ENCODE assay signal across 15 mouse cellular contexts in the genomic region with DNA sequence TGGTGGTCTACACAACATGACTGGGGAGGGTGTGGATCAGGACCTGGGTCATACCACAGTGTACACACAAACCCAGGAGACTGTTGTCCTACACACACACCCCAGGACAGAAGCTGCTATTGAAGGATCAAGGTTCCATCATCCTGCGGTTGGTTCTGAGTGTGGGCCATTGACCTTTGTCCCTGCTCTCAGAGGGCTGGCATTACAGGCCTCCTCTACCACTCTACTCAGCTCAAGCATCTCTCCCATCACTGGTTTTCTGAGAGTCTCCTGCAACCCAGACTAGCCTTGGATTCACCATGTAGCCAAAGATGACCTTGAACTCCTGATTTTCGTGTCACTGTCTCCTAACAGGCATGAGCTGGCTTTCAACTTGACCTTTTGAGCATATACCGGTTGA. TPM values are rescaled to one million over a fixed set of nuclear protein-coding genes. Genes with fewer than 3 reads are reported as not detected.
A peak's percentile ranks its signal among the peaks of the same experiment; 100 is the strongest.
DNase-seq lines count a peak whose midpoint lies in the region; ATAC-seq and TF ChIP-seq lines count a peak whose summit lies in the region.
"Had no signal": no experiment of that assay in that cellular context is flagged by ENCODE, and none has a peak within 500 bp of the region (broad histone marks: within the 10 kb centered on the region; RNA-seq: fewer than 3 reads in every experiment).

No protein-coding gene starts in this region.

- WGBS in heart, postnatal 0 days, result 84% methylated on average over 3 of the region's 3 CpGs
- WGBS in midbrain, embryonic 12.5 days, result 88% methylated on average over 3 of the region's 3 CpGs
- 88% methylated on average over 3 of the region's 3 CpGs for WGBS in midbrain, embryonic 15.5 days
- WGBS in limb, embryonic 13.5 days, result 87% methylated on average over 3 of the region's 3 CpGs
- WGBS in small intestine, adult 2 months, result 55% methylated on average over 3 of the region's 3 CpGs

- H3K27me3 ChIP-seq in heart, postnatal 0 days (ENCODE audit: control insufficient read depth, insufficient read depth, low read length), result no peaks in the 10 kb centered on the region
- H3K27me3 ChIP-seq in midbrain, embryonic 12.5 days, result no peaks in the 10 kb centered on the region
- H3K27me3 ChIP-seq in midbrain, embryonic 15.5 days (replicated peaks), result no peaks in the 10 kb centered on the region
- H3K27me3 ChIP-seq in limb, embryonic 13.5 days, result no peaks in the 10 kb centered on the region
- H3K27me3 ChIP-seq in small intestine, adult 2 months (ENCODE audit: control insufficient read depth, insufficient read depth, low read length), result no peaks in the 10 kb centered on the region
- H3K27me3 ChIP-seq: liver, embryonic 15.5 days; Patski had no signal

- no peak for ATAC-seq in heart, postnatal 0 days (ENCODE audit: insufficient read depth, low read depth)
- no peak for ATAC-seq in midbrain, embryonic 12.5 days (ENCODE audit: low FRiP score, low read depth)
- ATAC-seq in midbrain, embryonic 15.5 days (replicated peaks), result no peak
- ATAC-seq in limb, embryonic 13.5 days (ENCODE audit: low FRiP score, low read depth), result no peak
- ATAC-seq: hindbrain, embryonic 16.5 days; Patski had no signal

- intact Hi-C loops in heart, postnatal 36 days (cut with DNase I), result no loop called here

- no peak for TF ChIP-seq EP300 in heart, postnatal 0 days (IDR thresholded peaks at IDR 0.05; ENCODE audit: low read depth)

- no peak for TF ChIP-seq POLR2A in small intestine, adult 2 months (IDR thresholded peaks at IDR 0.05; ENCODE audit: low read depth, low read length)

- peaks cover 21% of the 10 kb centered on the region for H3K4me1 ChIP-seq in heart, postnatal 0 days (ENCODE audit: control insufficient read depth, insufficient read depth)
- peaks cover 38% of the 10 kb centered on the region for H3K4me1 ChIP-seq in midbrain, embryonic 12.5 days
- H3K4me1 ChIP-seq in midbrain, embryonic 15.5 days, result peaks cover 19% of the 10 kb centered on the region
- H3K4me1 ChIP-seq in limb, embryonic 13.5 days, result peaks cover 47% of the 10 kb centered on the region
- H3K4me1 ChIP-seq in small intestine, adult 2 months (ENCODE audit: control insufficient read depth, insufficient read depth, insufficient read length, low read length), result peaks cover 30% of the 10 kb centered on the region

- no peak overlapping the region for H3K9ac ChIP-seq in heart, postnatal 0 days (replicated peaks; ENCODE audit: low read depth, low read length)
- no peak overlapping the region for H3K9ac ChIP-seq in midbrain, embryonic 12.5 days (replicated peaks)
- H3K9ac ChIP-seq in midbrain, embryonic 15.5 days, result no peak overlapping the region
- no peak overlapping the region for H3K9ac ChIP-seq in limb, embryonic 13.5 days
- H3K9ac ChIP-seq: liver, embryonic 15.5 days had no signal

- TF ChIP-seq CTCF in heart, postnatal 0 days (IDR thresholded peaks at IDR 0.05; ENCODE audit: low read depth), result no peak
- no peak for TF ChIP-seq CTCF in small intestine, adult 2 months (IDR thresholded peaks at IDR 0.05; ENCODE audit: extremely low read depth, insufficient read length, insufficient replicate concordance, low read depth, low read length)

- H3K36me3 ChIP-seq in heart, postnatal 0 days (replicated peaks; ENCODE audit: control insufficient read depth, insufficient read depth, low read length), result peaks cover 54% of the 10 kb centered on the region
- H3K36me3 ChIP-seq in midbrain, embryonic 12.5 days, result peaks cover 59% of the 10 kb centered on the region
- peaks cover 36% of the 10 kb centered on the region for H3K36me3 ChIP-seq in midbrain, embryonic 15.5 days (replicated peaks)
- peaks cover 58% of the 10 kb centered on the region for H3K36me3 ChIP-seq in limb, embryonic 13.5 days
- peaks cover 35% of the 10 kb centered on the region for H3K36me3 ChIP-seq in small intestine, adult 2 months (ENCODE audit: control insufficient read depth, insufficient read depth, low read length)

- no peak overlapping the region for H3K4me3 ChIP-seq in heart, postnatal 0 days (ENCODE audit: low read depth, low read length)
- no peak overlapping the region for H3K4me3 ChIP-seq in midbrain, embryonic 12.5 days
- H3K4me3 ChIP-seq in midbrain, embryonic 15.5 days, result no peak overlapping the region
- H3K4me3 ChIP-seq in limb, embryonic 13.5 days, result no peak overlapping the region
- H3K4me3 ChIP-seq in small intestine, adult 2 months (ENCODE audit: low read depth, low read length), result no peak overlapping the region
- H3K4me3 ChIP-seq: liver, embryonic 15.5 days had no signal

- DNase-seq in heart, postnatal 0 days (ENCODE audit: low spot score), result no peak
- no peak for DNase-seq in heart, postnatal 36 days
- no peak for DNase-seq in thymus, postnatal 36 days
- DNase-seq: cerebellum, postnatal 25 days; kidney, postnatal 4 days; layer of hippocampus, postnatal 36 days; right cerebral cortex, postnatal 25 days had no signal

- no peak overlapping the region for H3K4me2 ChIP-seq in heart, postnatal 0 days (ENCODE audit: low read depth, low read length)
- H3K4me2 ChIP-seq in midbrain, embryonic 12.5 days (replicated peaks), result no peak overlapping the region
- no peak overlapping the region for H3K4me2 ChIP-seq in midbrain, embryonic 15.5 days
- no peak overlapping the region for H3K4me2 ChIP-seq in limb, embryonic 13.5 days (replicated peaks)
- H3K4me2 ChIP-seq: liver, embryonic 15.5 days had no signal

- H3K9me3 ChIP-seq in heart, postnatal 0 days (replicated peaks; ENCODE audit: control insufficient read depth, low read length), result no peaks in the 10 kb centered on the region
- no peaks in the 10 kb centered on the region for H3K9me3 ChIP-seq in midbrain, embryonic 12.5 days
- H3K9me3 ChIP-seq in midbrain, embryonic 15.5 days, result no peaks in the 10 kb centered on the region
- no peaks in the 10 kb centered on the region for H3K9me3 ChIP-seq in limb, embryonic 13.5 days
- H3K9me3 ChIP-seq: liver, embryonic 15.5 days had no signal

- peak overlapping the region; percentile 22; the same call in 1 of the 2 replicates for H3K27ac ChIP-seq in heart, postnatal 0 days (ENCODE audit: low read depth)
- H3K27ac ChIP-seq in midbrain, embryonic 12.5 days (replicated peaks), result 0 out of 2 replicates have a peak overlapping the region, but pooled peaks have one; percentile 3
- no peak overlapping the region for H3K27ac ChIP-seq in midbrain, embryonic 15.5 days
- peak overlapping the region; percentile 6; the same call in 1 of the 2 replicates for H3K27ac ChIP-seq in limb, embryonic 13.5 days
- H3K27ac ChIP-seq in small intestine, adult 2 months (ENCODE audit: insufficient read depth, low read depth, low read length), result peak overlapping the region; percentile 79
- H3K27ac ChIP-seq: liver, embryonic 15.5 days; macrophage had no signal

RNA-seq across cellular contexts. Expression of gene Ncf1, which starts 6.8 kb away (rescaled TPM):
- 0.70 and 3.1 TPM in 2 replicates for total RNA-seq in heart, postnatal 0 days (2014; rRNA removed; ENCODE audit: low replicate concordance)
- polyA plus RNA-seq in heart, postnatal 0 days (2015; fragmentation: Nextera tagmentation; extraction: Ambion mirVana), result 1.7 and 1.8 TPM in 2 replicates
- total RNA-seq in heart, postnatal 36 days (2021), result 1 to 10 TPM; 6.3 to 6.8 TPM
- 2.2 and 3.1 TPM in 2 replicates for polyA plus RNA-seq in midbrain, embryonic 12.5 days (2016; fragmentation: Nextera tagmentation; extraction: Ambion mirVana)
- polyA plus RNA-seq in midbrain, embryonic 15.5 days (2015; fragmentation: Nextera tagmentation; extraction: Ambion mirVana), result 3.3 and 3.4 TPM in 2 replicates
- 2.7 and 2.8 TPM in 2 replicates for polyA plus RNA-seq in limb, embryonic 13.5 days (2015; fragmentation: Nextera tagmentation; extraction: Ambion mirVana)
- 14.3 and 18.9 TPM in 2 replicates for polyA plus RNA-seq in small intestine, adult 2 months (2012; rRNA removed)

RNA-seq across cellular contexts. Expression of gene Gtf2ird2, which starts 52.4 kb away (rescaled TPM):
- 4.9 and 25.1 TPM in 2 replicates for total RNA-seq in heart, postnatal 0 days (2014; rRNA removed; ENCODE audit: low replicate concordance)
- 4.0 and 4.2 TPM in 2 replicates for polyA plus RNA-seq in heart, postnatal 0 days (2015; fragmentation: Nextera tagmentation; extraction: Ambion mirVana)
- 1 to 10 TPM; 4.9 to 5.0 TPM for total RNA-seq in heart, postnatal 36 days (2021)
- 14.1 TPM in 2 replicates for polyA plus RNA-seq in midbrain, embryonic 12.5 days (2016; fragmentation: Nextera tagmentation; extraction: Ambion mirVana)
- 16.3 and 17.9 TPM in 2 replicates for polyA plus RNA-seq in midbrain, embryonic 15.5 days (2015; fragmentation: Nextera tagmentation; extraction: Ambion mirVana)
- polyA plus RNA-seq in limb, embryonic 13.5 days (2015; fragmentation: Nextera tagmentation; extraction: Ambion mirVana), result 11.0 and 11.9 TPM in 2 replicates
- 2.6 and 3.5 TPM in 2 replicates for polyA plus RNA-seq in small intestine, adult 2 months (2012; rRNA removed)

RNA-seq across cellular contexts. Expression of gene Rcc1l, which starts 59.7 kb away (rescaled TPM):
- total RNA-seq in heart, postnatal 0 days (2014; rRNA removed; ENCODE audit: low replicate concordance), result 19.7 and 23.5 TPM in 2 replicates
- polyA plus RNA-seq in heart, postnatal 0 days (2015; fragmentation: Nextera tagmentation; extraction: Ambion mirVana), result 19.5 and 22.1 TPM in 2 replicates
- total RNA-seq in heart, postnatal 36 days (2021), result 10 to 100 TPM; 29.3 to 30.2 TPM
- 25.6 and 29.5 TPM in 2 replicates for polyA plus RNA-seq in midbrain, embryonic 12.5 days (2016; fragmentation: Nextera tagmentation; extraction: Ambion mirVana)
- 19.8 and 24.0 TPM in 2 replicates for polyA plus RNA-seq in midbrain, embryonic 15.5 days (2015; fragmentation: Nextera tagmentation; extraction: Ambion mirVana)
- 34.2 and 35.1 TPM in 2 replicates for polyA plus RNA-seq in limb, embryonic 13.5 days (2015; fragmentation: Nextera tagmentation; extraction: Ambion mirVana)
- polyA plus RNA-seq in small intestine, adult 2 months (2012; rRNA removed), result 6.2 and 10.3 TPM in 2 replicates
